Mouse (Mus musculus): ENCODE data around the gene 9130409I23Rik.

GRCm38 (mm10) chr1:181009011-181009590 is 41.9 kb upstream of the 9130409I23Rik start:
- TF ChIP-seq CTCF (IDR thresholded peaks at IDR 0.05; ENCODE audit: control insufficient read depth, insufficient read depth, insufficient replicate concordance, low read depth, low read length) (no peak), POLR2A (IDR thresholded peaks at IDR 0.05; ENCODE audit: control insufficient read depth, low read depth, low read length) (no peak)
